Mouse (Mus musculus): ENCODE measurements around the gene Gria3. TPM values are rescaled to one million over a fixed set of nuclear protein-coding genes. Genes with fewer than 3 reads are reported as not detected.

Gria3 gene
- total RNA-seq, 2 experiments from 2014 or later, result 0.80 TPM; not detected in 1

DNA sequence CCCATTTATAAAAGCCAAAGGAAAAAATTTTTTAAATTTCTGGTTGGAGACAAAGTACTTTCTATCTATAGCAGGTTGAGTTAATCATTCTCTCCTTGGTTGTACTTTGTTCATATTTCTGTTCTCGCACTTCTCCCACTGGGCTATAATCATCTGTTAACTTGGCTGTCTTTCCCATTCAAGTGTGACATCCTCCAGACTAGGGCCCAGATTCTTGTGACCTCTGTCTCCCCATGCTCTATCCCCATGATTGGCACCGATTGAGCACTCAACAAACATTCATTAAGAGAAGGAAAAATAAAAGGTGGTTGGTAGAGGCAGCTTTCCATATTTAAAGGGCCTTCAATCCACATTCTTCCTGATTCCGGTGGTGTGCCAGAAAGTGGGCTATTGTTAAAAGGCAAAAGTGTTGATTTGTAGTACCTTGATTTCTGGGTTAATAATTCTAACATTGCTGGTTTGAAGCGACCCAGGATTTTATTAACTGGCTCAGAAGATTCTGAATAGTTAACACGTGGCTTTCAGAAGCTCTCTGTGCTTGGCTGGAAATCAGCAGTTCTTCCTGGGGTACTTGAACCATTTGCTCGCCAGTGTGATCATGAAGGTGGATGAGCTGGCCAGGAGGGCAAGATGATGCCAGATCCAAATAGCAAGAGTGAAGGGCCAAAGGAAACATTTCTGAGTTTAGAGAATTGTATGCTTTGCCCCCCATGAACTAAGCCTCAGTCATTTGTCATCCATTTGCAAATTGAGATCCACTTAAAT lies 161.8 kb downstream of the Gria3 start:
- ATAC-seq (replicated peaks; ENCODE audit: low FRiP score, low TSS enrichment, poor library complexity, severe bottlenecking), result no peak

DNA sequence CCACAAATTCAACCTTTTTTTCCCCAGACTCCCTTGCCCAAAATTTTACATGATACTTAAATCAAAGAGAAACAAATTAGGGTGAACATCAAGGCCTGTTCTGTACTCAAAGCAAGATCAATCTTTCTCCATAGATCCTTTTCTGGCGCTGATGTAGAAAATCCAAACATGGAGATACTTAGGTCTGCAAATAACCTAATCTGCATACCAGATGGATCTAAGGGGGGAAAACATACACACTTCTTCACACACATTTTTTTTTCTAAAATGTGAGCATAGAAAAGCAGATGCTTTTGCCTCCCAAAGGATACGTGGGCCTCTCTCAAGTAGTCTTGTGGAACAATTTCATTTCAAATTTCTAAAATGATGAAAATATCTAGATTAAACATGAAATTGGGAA lies 164.2 kb downstream of the Gria3 start:
- ATAC-seq (replicated peaks; ENCODE audit: low FRiP score, low TSS enrichment, poor library complexity, severe bottlenecking), result no peak

DNA sequence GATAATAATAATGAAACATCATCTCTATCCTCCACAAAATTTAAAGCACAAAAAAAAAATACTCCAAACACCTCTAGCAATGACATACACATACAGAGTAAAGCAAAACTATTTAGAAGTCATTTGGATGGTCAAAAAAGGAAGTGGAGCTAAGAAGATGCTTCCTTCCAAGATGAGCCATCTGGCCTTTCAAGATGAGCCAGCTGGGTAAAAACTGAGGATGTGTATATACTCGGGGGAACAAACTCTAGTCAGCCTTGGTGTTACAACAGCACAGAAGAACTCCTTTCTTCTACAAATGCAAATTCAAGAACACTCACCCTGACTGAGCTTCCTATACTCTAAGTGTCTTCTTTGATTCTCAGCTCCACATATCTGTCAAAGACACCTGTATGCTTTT lies 172.4 kb downstream of the Gria3 start:
- no peak for ATAC-seq (replicated peaks; ENCODE audit: low FRiP score, low TSS enrichment, poor library complexity, severe bottlenecking)

DNA sequence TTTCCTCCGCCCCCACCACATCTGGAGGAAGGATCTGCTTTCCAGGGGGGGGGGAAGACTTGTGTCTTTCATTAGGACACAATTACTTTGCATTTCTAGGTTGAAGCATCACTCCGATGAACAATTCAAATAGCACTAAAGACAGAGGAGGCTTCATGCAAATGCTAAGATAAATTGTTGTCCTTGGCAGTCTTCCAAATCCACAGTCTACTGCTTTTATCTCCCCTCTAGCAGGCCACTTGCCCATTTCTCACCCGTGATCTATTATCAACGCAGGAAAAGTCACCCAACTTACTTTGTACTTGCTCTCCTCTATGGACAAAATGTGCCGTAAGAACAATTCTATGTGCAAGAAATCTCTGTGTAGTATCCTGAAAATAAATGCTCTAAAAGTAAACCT lies 178.1 kb downstream of the Gria3 start:
- ATAC-seq (replicated peaks; ENCODE audit: low FRiP score, low TSS enrichment, poor library complexity, severe bottlenecking), result peak; percentile 94

DNA sequence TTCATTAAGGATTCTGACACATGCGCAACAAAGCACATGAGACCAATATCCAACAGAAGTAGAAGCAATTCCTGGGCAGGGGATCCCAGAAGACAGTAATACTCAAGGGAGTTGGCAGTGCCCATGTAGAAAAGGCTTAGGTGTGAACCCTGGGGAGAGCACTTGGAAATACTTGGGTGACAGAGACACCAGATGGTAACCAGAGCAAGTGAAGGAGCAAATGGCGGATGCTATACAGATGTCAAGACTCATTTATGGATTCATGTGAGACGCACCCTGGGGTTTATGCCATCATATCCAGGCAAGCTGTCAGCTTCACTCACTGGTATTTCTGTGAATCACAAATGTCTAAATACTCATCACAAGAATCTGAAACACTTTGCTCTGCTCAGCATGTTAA lies 187.0 kb downstream of the Gria3 start:
- no peak for ATAC-seq (replicated peaks; ENCODE audit: low FRiP score, low TSS enrichment, poor library complexity, severe bottlenecking)

DNA sequence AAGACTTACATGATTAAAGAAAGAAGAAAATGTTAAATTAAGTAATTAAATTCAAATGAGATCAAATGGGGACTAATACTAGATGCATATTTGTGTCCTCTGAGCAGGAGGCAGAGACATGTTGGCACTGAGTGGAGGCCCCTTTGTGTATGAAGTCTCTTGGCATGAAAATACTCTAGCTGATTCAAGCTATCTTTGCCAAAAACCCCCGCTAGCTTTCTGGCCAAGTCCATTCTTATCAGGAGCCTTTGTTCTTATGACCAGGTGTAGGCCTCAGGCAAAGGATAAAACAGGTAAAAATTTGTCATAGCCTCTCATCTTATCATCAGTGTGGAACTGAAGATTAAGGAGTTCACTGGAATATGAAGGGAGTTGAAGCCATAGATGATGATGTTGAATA lies 206.5 kb downstream of the Gria3 start:
- ATAC-seq (replicated peaks; ENCODE audit: low FRiP score, low TSS enrichment, poor library complexity, severe bottlenecking), result no peak

DNA sequence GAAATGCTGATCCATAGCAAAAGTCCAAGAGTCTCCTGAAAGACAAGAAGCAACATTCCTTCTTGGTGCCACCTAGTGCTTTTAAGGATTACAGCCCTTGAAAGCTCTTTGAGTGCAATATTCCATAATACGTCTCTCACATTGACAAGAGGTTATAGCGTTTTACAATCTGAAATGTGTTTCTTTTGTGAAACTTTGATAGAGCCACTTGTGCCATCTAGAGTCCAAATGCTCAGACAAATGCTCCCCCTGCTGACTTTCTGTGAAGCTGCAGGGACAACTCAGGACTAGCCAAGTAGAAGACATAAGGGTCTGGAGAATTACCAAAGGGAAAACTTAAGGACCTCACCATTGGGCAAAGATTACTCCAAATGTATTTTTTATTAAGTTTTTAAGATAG lies 214.3 kb downstream of the Gria3 start:
- no peak; the same call in 1 of the 2 replicates for ATAC-seq (replicated peaks; ENCODE audit: low FRiP score, low TSS enrichment, poor library complexity, severe bottlenecking)

DNA sequence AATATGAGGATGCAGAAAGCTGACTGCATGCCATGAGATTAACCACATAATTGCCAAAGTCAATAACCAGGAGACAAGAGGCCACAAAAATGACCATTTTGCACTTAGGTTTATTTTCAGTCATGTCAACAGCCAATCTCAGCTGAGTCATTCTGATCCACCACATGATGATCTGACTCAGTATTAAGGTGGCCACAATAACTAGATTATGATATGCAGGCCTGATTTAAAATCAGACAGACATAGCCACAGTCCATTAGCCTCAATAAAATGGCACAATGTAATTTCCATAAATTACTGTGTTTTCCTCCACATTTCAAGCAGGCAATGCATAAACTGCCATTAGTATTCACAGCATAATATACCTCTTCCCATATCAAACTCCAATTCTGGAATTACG lies 216.3 kb downstream of the Gria3 start:
- ATAC-seq (replicated peaks; ENCODE audit: low FRiP score, low TSS enrichment, poor library complexity, severe bottlenecking), result no peak

DNA sequence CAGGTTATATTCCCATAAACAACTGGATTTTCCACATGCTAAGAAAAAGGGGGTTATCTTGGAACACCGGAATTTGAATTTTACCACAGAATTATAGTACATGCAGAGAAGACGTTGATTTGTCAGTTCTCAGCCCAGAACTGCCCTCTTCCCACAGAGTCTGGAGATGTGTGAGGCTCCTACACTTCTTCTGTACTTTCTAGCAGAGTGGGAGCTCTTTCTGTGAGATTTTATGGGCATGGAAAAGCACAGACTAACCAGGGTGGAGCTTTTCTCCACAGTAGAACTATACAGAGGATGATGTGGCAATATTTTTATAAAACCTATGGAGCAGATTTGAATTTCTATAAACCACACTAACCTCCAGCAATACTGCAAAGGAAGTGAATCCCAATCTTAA lies 217.7 kb downstream of the Gria3 start:
- ATAC-seq (replicated peaks; ENCODE audit: low FRiP score, low TSS enrichment, poor library complexity, severe bottlenecking), result no peak

DNA sequence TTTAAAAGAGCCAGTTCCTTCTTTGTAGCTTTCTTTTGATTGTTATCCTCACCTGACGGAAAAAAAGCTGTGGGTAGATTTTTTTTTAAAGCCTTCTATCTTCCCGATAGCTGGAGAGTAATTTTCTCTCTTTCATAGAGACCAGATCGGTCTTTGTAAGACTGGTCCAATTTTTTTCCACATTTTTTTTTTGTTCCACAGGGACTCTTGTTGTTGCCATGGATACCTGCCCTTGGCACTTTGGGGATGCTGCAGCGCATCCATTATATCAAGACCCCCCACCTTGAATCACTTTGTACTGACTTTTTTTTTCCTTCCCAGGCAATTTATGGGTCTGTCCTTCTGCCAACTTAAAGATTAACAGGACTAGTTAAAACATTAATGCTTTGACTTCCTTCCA lies 232.9 kb downstream of the Gria3 start:
- no peak for ATAC-seq (replicated peaks; ENCODE audit: low FRiP score, low TSS enrichment, poor library complexity, severe bottlenecking)

DNA sequence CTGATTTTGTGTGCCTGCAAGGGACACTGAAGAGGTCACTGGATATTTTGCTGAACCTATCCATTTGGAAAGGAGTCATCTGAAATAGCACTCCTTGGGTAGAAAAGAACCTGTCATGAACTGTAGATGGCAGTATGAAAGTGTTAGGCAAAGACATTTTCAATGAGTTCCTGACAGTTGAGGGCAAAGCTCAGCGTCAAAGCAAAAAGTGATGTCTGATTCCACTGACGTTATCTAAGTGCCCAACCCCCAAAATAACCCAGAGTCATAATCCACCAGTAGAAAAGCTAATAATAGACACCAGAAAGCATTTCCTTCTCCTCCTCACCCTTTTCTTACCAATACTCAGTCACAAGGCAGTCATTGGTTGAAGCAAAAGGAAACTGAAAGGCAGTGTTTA lies 244.3 kb downstream of the Gria3 start:
- ATAC-seq (replicated peaks; ENCODE audit: low FRiP score, low TSS enrichment, poor library complexity, severe bottlenecking), result no peak

DNA sequence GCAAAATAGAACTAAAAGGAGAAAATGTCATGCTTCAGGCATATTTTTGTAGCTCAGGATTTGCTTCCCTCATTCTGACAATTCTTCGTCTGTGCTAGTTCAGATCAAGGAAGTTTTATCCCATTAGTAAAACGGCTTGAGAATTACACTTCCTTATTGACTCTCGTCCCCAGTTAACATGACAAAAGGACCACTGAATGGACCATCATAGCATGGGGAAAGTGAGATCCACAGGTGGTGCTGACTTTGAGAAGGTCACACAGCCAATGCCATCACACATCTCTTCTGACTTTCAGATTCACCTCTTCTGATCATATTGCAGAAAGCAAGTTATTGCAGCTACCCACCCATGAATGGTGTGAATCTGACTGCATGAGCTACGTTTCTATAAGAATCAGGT lies 257.1 kb downstream of the Gria3 start:
- no peak for ATAC-seq (replicated peaks; ENCODE audit: low FRiP score, low TSS enrichment, poor library complexity, severe bottlenecking)

DNA sequence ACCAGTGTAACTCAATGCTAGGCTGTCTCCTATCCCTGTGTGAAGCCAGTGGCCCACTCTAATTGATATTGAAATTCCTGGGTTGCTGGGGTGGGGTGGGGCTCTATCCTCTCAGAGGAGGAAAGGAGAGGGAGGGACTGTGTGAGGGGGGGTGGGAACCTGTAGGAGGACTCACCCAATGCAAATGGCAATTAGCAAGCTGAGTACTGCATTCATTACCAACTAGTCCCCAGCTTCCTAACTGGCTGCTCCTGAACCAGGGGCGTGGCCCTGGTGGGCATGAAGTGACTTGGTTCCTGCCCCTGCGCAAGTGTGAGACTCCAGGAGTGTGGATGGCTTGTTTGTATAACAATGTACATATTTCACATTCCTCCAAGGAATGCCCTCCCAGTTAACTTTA lies 288.2 kb downstream of the Gria3 start:
- no peak for ATAC-seq (replicated peaks; ENCODE audit: low FRiP score, low TSS enrichment, poor library complexity, severe bottlenecking)

DNA sequence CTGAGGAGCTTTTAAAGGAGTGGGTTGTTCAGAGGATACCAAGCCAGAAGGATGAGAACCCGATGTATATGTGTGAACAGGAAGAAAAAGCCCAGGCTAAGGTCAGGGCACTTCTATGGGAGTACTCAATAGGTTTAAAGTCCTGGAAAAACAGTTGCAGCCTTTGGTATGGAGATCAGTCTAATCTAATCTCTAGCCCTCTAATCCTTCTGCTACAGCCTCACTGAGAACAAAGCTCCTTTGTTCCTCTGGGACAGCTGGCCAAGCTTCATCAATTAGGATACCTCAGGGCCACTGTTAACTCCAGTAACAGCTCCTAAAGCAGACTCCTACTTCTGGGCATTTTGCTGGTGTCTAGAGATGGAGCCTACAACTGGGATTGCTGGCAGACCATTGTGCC lies 291.4 kb downstream of the Gria3 start:
- ATAC-seq (replicated peaks; ENCODE audit: low FRiP score, low TSS enrichment, poor library complexity, severe bottlenecking), result no peak
